Mouse (Mus musculus) left cerebral cortex, postnatal 10 days (tissue): ENCODE results near the gene Capn10. TPM values are rescaled to one million over a fixed set of nuclear protein-coding genes. Genes with fewer than 3 reads are reported as not detected.

Source experiments
- DNase-seq, 2 experiments: peaks; one replicate each; pipeline ENCODE4 v3.0.0; 2021 to 2022; ENCODE audit warnings: low spot score in 2 of 2, mixed read lengths in 1 of 2; ENCODE audit errors: extremely low spot score in 1 of 2
- intact Hi-C: fragments of 180-260 bp; cut with DNase I; formaldehyde crosslinking; loops from one replicate; pipeline ENCODE4 v1.15.1; 2025
- total RNA-seq, 2 experiments: library from RNA; stranded (reverse); gene quantifications; 2 replicates each; pipeline ENCODE4 v1.2.3; 2021

Gene Capn10
- total RNA-seq, 2 experiments from 2014 or later: 50.3 to 51.0 TPM

DNA sequence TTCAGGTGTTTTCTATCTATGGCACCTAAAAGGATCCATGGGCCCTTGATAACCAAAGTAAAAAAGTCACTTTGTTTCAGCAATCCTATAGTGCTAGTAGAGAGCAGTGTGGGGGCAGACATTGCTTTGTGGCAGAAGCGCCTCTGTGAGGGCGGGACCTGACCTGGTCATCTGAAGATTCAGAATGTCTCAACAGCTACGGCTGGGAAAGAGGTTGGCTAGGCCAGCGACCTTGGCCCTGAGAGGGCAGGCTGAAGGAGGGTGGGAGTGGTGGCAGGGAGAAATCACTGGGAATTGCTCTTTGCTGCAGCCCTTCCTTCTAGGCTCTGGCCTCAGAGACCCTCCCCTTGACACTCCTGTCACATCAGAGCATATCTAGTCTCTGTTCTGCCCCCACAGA lies 19.9 kb upstream of the Capn10 start:
- intact Hi-C loops: no loop called here
- no peak for DNase-seq

DNA sequence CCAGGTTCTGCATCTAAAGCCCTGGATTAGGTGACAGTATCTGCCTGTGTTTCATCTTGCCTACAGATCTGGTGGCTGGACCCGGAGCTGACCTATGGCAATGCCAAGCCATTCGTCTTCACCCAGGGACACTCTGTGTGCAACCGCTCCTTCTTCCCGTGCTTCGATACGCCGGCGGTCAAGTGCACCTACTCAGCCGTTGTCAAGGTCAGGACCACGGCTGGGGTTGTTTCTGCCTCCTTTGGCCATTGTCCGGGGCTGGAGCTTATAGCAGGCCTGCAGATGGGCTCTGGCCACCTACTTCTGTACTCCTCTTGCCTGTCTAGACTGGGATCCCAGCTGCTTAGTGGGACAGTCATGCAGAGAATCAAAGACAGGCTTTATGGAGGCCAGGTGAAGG lies 19.2 kb upstream of the Capn10 start:
- intact Hi-C loops: no loop called here
- no peak for DNase-seq

DNA sequence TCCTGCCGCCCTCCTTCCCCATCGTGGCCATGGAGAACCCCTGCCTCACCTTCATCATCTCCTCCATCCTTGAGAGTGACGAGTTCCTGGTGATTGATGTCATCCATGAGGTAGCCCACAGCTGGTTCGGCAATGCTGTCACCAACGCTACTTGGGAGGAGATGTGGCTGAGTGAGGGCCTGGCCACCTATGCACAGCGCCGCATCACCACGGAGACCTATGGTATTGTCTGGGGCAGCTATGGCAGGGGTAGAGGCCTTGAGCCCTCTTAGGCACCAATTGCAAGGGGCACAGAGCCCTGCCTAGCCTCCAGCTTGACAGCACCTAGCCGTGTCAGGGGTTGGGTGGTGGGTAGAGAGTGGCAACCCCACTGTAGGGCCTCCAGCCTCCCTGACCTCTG lies 17.5 kb upstream of the Capn10 start:
- peak in 1 of 2 experiments; percentile 17 for DNase-seq

DNA sequence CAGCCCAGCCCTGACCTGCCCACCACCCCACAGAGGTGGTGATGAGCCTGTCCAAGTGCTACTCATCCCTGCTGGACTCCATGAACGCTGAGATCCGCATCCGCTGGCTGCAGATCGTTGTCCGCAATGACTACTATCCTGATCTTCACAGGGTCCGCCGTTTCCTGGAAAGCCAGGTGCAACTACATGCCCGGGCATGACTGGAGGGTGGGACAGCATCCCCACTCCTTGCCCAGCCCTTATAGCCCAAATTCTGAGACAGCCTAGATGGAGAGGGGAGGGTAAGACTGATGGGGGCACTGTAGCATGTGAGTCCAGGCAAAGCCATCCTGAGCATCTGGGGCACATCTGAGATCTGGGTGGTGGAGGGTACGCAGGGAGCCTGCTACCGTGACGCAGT lies 15.0 kb upstream of the Capn10 start:
- no peak for DNase-seq
- intact Hi-C loops: no loop called here

More for the DNA sequence above, 17.5 kb upstream of the Capn10 start:
- intact Hi-C loops: no loop called here

DNA sequence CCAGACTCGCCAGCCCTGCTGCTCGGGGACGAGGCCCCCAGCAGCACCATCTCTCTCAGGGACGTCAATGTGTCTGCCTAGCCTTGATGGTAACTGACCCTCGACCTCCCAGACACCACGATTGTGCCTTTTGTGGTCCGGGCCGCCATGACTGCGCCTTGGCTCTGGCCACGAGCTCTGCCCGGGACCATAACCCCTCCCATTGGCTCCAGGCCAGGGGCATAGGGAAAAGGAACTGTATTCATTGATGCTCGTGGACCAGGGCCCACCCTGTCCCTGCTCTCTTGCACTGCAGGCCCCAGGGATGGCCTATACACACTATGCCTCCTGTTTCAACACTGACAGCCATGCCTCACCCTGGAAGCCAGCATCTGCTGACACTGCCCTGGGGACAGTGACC lies 14.4 kb upstream of the Capn10 start:
- DNase-seq: peak in 1 of 2 experiments; percentile 58
- intact Hi-C loops: no loop called here

DNA sequence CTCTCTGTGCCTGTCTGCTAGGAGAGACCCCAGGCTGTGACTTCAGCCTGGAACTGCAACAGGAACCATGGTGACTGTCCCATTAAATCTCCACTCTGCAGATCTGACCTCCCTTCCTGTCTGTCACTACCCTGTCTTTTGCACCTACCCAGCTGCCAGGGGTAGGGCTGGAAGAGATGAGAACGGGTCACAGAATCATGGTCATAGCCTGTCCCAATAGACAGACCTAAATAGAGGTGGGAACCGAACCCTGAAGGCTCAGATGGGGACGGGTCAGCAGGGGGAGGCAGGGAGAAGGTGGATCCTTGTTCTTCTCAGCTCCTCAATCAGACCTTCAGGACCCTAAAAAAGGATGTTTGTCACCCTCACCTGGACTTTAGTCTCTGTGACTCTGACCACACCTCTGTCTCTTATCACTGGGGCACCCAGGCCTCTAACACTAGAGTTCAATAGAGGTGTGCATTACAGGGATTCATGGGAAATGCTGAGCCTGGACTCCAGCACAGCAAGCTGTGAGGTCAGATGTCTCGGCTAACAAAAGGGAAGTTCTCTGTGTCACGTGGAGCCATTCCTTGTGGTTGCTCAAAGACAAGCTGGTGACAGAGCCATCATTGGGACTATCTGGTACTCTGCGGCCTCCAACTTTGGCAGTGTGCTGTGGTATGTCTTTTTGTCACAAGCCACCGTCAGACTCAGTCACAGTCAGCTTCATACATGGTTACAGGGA lies 13.5 kb upstream of the Capn10 start:
- intact Hi-C loops: no loop called here
- peak in 1 of 2 experiments; percentile 15 for DNase-seq

DNA sequence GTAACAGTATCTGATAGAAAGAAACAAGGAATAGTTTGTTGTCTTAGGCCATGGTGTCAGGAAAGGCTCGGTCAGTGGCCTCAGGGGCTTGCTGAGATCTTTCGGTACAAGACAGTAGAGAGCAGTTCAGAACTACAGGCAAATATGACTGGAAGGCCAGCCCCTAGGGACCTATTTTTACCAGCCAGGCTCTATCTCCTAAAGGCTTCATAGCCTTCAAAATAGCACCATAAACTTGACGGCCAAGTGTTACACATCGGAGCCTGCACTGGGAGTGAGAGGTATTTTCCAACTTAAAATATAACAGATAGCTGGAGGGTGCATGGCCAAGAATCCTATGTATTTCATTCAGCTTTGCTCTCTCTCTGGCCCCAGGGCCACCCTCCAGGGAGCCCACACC lies 12.7 kb upstream of the Capn10 start:
- intact Hi-C loops: no loop called here
- no peak for DNase-seq

DNA sequence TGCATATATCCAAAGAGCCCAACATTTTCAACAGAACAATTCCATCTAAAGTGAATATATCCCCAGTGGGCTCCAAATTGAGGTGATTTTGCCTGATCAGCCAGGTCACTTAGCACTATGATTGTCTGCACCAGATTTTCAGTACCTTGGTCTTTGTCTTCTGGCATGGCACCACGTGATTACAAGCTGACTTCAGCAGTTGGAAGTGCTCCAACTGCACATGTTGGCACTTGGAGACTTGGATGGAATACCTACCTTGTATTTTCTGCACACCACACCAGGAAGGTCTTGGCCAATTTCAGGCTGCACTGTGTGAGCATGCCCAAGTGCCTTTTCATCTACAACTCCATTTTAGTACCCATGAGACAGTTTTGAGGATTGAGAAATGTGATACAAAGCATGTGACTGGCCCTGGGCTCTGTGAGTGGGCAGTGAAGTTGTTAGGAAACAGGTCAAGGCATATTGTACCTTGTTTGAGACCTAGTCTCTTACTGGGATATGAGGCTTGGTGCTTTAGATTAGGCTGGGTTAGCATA lies 3.9 kb upstream of the Capn10 start:
- peak in 1 of 2 experiments; percentile 10 for DNase-seq
- intact Hi-C loops: no loop called here

DNA sequence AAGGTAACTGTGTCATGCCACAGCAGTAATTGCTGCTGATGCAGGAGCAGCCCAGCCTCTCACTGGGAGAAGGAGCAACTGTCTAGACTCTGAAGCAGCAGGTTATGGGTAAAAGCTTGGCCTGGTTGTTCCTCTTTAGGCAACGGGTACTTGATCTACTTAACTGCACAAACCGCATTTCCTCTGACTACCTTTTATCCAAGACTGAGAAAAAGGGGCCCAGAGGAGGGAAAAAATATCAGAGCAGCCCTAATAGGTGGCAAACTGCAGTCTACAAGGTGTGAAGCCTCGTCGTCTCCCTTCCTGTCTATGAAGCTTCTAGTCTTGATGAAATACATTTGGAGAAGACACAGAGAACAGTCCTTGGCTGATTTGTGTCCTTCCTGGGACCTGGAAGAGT lies 565 bp upstream of the Capn10 start:
- DNase-seq: no peak
- intact Hi-C loops: no loop called here

DNA sequence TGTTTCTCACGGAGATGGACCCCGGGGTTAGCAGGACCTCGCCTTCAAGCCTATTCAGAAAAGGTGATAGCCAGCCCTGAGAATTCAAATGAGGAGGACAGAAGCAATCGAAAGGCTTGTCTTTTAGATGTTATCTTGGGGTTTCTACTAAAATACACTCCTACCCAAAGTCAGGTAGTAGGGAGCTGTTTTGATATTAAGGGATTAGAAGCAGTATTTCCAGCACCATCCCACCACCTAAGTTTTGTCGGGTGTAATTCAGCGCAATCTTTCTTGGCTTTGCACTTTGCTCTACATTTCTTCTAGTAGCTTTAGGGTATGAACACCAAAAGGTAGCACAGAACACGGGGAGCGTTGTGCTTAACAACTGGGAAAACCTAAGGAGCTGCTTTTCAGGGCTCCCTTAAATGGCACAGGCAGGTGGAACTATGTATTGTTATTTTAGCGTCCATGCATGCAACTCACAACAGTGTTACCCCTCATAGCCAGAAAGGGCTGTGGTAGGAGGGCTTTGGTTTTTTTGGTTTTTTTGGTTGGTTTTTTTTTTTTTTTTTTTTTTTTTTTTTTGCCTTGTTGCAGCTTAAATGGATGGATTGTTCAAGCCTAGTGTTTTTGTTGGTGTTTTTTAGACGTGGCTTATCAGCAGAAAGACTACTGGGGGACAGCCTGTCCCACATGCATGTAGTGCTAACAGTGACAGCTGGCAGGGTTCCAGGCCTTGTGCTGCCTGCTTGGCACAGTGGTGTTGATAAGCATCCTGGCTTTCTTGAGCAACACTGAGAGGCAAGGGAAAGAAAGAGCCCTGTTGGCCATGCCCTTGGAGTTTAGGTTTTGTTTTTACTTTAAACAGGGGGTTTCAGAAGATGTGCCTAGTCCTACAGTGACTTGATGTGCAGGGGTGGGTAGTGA lies 1.1 kb downstream of the Capn10 start:
- intact Hi-C loops: no loop called here
- DNase-seq: peak in 1 of 2 experiments; percentile 71

DNA sequence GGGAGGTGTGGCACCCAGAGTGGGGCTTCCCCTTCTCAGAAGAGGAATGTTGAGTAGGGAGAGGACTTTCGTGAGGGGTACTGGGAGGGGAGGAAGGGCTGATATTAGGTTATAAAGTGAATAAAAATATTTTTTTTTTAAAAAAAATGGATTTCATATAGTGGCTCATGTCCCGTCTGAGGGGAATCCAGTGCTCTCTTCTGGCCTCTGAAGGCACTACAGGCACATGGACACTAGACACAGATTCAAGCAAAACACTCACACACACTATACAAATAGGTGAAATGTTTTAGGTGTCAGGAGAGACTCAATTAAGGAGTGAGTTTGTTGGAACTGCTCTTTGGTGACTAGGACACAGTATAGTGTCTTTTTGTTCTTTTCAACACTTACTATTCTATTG lies 1.8 kb downstream of the Capn10 start:
- intact Hi-C loops: no loop called here
- no peak for DNase-seq

DNA sequence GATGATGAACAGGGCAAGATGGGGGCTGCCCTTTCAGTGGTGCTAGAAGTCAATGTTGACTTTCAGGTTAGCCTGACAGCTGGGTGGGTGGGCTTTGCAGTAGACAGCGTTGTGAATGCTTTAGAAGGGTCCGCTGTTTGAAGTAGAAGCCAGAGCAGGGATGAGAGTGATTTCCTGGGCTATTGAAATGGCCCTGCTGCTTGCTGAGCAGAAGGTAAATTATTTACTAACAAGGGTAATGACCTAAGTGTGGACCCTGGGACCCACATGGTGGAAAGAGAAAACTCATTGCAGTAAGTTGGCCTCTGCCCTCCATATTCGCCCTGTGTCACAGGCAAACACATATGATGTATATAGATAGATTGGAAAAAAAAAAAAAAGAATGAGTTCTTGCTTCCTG lies 2.3 kb downstream of the Capn10 start:
- intact Hi-C loops: no loop called here
- no peak for DNase-seq

DNA sequence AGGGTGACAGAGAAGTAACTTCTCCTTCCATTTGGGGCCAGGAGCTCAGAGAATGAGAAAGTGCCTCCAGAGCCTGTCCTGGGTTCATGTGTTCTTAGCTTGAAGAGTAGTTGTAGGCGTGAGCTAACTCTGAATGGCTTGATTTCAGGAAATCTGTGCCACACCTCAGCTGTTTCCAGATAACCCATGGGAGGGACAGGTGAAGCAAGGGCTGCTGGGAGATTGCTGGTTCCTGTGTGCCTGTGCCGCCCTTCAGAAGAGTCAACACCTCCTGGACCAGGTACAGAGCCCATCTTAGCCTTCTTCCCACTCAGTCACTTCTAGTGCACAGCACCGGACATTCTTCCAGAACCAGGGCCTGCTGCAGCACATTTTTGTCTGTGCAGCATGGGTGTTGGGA lies 3.6 kb downstream of the Capn10 start:
- intact Hi-C loops: no loop called here

DNA sequence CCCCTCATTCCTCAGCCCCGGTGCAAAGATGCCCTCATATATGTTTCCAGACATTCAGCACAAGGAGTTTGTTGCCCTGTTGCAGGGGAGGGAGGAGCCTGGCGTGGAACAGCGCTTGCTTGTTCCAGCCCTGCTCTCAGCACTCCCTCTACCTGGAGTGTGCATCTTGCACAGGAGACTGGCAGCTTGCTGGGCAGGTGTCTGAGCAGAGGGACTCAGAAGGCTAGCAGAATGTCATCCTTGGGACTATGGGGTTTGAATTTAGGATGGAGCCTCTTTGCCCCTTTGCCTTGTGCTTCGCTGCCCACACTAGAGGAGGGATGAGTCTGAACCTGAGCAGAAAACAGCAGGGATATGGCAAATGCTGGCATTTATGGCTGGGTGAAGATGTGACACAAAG lies 5.6 kb downstream of the Capn10 start:
- no peak for DNase-seq

More for the DNA sequence above, 3.6 kb downstream of the Capn10 start:
- no peak for DNase-seq

DNA sequence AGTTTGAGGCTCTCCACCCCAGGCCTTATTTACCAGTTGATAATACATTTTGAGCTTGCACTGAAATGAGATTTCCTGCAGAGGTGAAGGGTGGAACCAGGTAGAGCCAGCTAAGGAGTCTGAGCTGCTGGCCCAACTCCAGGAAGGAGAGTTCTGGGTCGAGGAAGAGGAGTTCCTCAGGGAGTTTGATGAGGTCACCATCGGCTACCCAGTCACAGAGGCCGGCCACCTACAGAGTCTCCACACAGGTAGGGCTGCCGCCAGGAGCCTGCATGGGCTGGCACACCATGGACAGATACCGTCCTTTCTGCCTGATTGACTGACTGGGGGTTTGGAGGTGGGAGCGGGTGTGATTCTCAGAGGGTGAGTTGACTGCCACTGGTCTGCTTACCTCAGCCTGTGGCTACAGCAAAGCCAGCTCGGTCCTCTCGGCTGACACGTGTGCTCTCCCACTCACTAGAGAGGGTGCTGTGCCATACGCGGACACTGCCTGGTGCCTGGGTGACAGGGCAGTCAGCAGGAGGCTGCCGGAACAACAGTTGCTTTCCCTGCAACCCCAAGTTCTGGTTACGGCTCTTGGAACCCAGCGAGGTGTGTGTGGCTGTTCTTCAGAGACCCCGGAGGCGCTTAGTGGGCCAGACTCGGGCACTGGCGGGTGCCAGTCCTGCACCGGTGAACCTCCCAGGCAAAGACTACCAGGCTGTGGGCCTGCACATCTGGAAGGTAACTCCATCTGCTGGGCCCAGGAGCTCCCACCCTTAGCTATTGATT lies 9.2 kb downstream of the Capn10 start:
- intact Hi-C loops: no loop called here
- DNase-seq: no peak

More for the DNA sequence above, 5.6 kb downstream of the Capn10 start:
- intact Hi-C loops: no loop called here

DNA sequence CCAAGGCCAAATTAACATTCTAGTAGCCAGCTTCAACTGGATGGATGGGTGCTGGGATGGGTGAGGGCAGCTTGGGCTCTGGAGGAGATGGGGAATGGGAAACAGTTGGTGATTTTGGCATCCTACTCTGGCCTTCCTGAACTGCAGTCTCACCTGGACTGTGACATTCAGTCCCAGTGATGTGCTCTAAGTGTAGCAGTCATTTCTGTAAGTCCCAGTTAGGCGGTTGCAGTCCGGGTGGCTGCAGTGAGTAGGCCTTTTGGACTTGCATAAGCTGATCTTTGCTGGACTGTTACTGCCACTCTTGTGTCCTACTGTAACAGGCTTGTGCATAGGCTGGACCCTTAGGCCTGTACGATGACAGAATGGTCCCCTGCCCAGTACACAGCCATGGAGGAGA lies 13.8 kb downstream of the Capn10 start:
- no peak for DNase-seq
- intact Hi-C loops: no loop called here

DNA sequence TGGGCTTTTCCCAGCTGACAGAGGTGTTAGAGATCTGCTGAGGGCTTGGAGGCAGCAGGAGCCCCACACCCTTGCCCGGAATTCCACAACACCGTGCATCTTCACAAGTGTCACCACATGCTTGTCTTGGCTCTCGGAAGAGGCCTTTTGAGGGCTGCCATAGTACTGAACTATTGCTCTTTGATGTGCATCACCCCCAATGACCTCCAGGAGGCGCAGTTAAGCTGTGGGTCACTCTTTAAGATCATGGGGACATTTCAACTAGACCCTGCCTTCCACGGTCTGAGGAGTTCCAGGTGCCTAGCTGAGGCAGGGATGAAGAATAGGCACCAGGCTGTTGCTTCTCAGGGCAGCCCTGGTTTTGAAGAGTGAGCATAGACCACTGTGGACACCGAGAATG lies 15.2 kb downstream of the Capn10 start:
- intact Hi-C loops: no loop called here
- DNase-seq: no peak

DNA sequence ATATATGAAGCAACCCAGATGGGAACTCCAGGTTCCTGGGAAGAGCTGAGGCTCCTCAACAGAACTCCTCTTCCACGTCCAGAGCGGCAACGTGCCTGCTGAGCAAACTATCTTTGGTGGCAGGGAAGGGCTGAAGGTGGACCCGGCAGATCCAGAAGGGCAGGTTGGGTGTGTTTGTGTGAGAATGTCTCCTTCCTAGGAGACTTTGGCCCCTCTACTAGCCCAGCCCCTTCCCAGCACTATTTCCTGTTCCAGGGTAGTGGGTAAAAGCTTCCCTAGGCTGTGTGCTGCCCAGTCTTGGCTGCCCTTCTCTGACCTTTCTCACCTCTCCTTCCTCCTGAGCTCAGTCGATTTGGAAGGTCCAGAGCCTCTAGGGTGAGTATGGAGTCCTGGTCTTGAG lies 16.4 kb downstream of the Capn10 start, which contains the start of gene Gpr35:
Gene Gpr35, plus strand, starts transcription at position 259 of the 400 bp plus-strand sequence.
- no peak for DNase-seq
- intact Hi-C loops: no loop called here

DNA sequence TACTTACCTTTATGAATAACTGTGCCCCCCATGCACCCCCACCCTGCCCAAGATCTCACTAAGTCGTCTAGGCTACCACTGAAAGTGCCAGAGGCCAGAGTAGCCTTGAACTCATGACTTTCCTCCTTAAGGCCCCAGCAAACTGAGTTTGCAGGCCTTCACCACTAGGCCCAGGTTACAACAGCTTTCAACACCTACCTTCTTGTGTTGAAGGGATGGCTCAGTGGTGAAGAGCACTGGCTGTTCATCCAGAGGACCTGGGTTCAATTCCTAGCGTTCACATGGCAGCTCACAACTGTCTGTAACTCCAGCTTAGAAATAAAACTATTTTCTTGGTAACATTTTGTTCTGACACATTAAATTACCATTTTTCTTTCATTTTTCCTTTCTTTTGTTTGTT lies 19.5 kb downstream of the Capn10 start:
- intact Hi-C loops: no loop called here
- DNase-seq: no peak
